Mouse (Mus musculus): ENCODE data around the gene Ano10.

The Ano10 gene

DNA sequence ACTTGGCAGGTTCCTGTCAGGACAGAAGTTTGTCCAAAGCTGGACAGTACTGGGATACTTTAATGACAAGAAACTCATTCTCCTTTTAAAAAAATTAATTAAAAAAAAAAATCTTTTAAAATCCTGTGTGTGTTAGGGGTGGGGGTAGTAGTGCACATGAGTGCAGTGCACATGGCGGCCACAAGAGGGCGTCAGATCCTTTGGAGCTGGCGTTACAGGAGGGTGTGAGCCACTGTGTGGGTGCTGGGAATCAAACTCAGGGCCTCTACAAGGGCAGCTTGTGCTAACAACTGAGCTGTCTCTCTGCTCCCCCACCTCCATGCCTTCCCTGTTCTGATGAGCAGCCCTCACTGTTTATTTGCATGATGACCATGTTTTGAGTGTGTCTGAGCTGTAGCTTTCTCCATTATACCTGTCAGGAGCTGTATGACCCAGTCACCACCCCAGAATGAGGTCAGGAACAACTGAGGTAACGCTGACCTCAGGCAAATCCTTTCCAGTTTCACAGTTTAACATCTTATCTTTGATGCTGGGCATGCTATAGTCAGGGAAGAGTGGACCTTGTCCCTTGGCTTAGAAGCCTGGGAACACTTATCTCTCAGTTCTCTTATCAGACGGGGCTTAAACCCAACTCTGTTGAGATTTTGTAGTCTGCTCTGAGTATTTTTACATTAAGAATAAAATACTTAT lies 137.7 kb downstream of the Ano10 start:
- no peak for DNase-seq (ENCODE audit: low read depth)

- no peak for DNase-seq (ENCODE audit: low read depth)
Observed at GRCm38 (mm10) chr9:122155193-122155592, 139.0 kb downstream of the Ano10 start.

GRCm38 (mm10) chr9:122153436-122153835 lies 140.8 kb downstream of the Ano10 start:
- DNase-seq (ENCODE audit: low read depth), result no peak

DNA sequence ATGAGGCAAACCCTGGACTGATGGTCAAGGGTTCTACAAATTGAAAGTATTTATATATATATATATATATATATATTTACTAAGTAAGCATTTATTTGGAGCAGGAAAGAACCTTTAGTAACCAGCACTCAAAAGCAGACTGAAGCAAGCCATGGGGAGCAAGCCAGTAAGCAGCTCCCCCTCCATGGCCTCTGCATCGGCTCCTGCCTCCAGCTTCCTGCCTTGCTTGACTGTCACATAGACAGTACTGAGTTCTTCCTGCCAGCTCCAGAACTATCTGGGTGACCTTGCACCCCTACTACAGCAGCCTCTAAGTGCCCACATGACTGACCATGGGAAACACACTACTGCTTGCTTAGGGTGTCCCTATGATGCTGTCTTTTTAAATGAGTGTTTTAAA lies 141.7 kb downstream of the Ano10 start:
- no peak for DNase-seq (ENCODE audit: low read depth)

DNA sequence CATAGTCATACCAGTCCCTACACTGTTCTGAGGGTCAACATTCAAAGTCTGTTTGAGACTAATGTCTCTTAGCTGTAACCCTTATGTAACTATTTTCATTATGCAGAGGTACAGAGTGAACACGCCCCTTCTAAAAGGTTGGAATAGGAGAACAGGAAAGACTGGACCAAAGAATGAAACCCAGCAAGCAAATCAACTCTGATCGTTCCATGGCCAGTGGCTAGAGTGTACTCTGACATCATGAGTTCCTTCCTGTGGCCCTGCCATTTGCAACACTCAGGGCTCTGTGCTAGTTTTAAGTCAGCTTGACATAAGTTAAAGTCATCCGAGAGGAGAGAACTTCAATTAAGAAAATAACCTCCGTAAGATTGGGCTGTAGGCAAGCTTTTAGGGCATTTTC lies 142.2 kb downstream of the Ano10 start:
- DNase-seq (ENCODE audit: low read depth), result no peak

DNA sequence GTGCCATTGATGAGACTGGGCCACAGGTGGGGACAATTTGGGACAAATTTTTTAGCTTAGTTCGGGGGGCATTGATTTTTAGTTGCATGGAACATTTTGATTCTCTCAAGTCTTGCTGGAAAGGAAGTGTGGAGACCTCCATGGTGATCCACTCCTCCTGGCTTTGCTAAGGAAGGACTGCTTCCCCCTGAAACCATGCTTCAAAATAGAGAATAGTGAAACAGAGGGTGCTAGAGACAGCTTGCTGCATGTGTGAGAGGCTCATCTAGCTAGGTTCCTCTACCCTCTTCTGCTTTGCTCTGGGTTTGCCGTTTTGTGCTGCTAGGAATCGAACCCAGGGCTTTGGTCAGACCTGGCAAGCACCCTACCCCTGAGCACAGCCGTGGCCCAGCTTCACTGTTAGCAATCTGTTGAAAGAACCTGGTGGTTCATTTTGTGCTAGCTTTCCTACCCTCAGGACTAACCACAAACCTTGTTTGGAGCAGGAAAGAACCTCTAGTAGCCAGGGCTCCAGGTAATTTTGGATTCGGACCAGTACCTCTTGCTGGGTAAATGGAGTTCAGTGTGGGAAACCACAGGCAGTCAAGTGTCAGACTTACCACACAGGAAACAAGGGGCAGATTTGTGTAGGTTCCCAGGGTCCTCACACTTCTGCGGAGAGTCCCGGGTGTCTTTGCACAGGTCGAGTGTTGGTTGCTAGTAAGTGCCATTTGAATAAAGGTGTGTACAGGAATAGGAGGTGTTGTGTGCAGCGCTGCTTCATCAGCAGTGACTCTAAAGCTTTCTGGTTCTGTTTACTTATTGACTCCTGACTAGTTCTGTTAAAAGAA lies 144.0 kb downstream of the Ano10 start:
- no peak for DNase-seq (ENCODE audit: low read depth)

GRCm38 (mm10) chr9:122148356-122148755 lies 145.9 kb downstream of the Ano10 start:
- DNase-seq (ENCODE audit: low read depth), result no peak

GRCm38 (mm10) chr9:122146124-122146870 lies 147.9 kb downstream of the Ano10 start:
- DNase-seq (ENCODE audit: low read depth), result no peak

DNA sequence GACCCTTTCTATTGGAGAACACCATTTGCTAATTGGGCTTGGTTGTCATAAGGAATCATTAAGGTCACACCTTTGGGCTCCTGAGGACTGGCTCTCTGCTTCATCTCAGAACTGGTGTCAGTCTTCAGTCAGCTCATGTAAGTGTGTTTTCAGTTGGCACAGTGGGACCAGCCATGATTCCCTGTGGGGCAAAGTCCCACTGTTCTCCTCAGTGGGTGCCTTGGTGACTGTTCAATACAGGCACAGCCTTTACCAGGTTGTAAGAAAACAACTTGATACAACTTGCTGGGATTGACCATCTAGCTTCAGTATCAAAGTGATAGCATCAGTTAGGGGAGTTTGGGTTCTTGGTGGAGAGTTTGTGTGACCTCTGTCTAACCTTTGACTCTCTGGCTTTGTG lies 148.5 kb downstream of the Ano10 start:
- DNase-seq (ENCODE audit: low read depth), result no peak

- no peak for DNase-seq (ENCODE audit: low read depth)
Observed at GRCm38 (mm10) chr9:122144776-122145175, 149.4 kb downstream of the Ano10 start.

DNA sequence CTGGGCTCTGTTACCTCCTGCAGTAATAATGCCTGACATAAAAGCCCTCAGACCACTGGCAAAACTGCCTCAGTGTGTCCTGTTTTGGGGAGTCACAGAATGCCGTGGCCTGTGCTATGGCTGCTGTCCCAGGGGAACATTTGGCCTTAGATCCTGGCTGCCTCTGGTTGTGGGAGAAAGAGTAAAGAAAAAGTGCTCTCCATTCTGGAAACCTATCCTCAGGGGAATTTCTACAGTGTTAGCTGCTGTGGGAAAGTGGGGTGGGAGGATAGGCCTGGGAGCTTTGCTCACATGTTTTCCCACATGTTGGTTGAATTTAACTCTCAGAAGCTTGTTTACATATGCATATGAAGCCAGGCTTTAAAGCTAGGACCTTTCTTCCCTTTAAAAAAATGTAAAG lies 151.0 kb downstream of the Ano10 start:
- no peak for DNase-seq (ENCODE audit: low read depth)

GRCm38 (mm10) chr9:122139236-122139635 lies 155.0 kb downstream of the Ano10 start:
- DNase-seq (ENCODE audit: low read depth), result no peak

GRCm38 (mm10) chr9:122138371-122139029 lies 155.7 kb downstream of the Ano10 start:
- peak; percentile 8 for DNase-seq (ENCODE audit: low read depth)

GRCm38 (mm10) chr9:122137960-122138359 lies 156.3 kb downstream of the Ano10 start:
- DNase-seq (ENCODE audit: low read depth), result no peak

DNA sequence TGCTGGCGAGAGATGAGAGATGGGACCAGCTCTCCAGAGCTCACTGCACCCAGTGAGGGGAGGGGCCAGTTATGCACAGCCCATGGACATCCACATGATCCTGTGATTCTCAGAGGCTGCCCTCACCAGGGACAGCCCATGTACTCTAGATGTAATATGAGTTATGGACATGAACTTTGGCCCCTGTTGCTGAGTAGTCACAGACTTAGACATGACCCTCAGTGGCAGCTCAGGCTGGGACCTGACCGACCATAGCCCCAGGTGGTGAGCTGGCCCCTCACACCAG lies 158.4 kb downstream of the Ano10 start:
- no peak for DNase-seq (ENCODE audit: low read depth)

- DNase-seq (ENCODE audit: low read depth), result no peak
Observed at GRCm38 (mm10) chr9:122135095-122135884, 158.9 kb downstream of the Ano10 start.

DNA sequence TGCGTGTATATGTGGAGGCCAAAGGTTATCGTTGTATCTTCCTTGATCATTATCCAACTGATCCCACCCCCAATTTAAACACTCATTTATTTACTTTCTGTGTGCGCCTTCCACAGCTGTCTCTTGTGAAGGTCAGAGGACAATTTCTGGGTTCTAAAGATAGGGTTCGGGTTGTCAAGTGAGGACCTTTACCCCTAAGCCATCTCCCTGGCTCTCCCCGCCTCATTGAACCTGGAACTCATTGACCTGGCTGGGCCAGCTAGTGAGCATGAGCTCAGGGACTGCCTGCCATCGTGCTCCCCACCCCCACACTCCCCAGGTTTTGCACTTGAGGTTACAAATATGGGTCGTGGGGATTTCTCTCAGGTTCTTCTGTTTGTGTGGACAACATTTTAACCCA lies 162.1 kb downstream of the Ano10 start:
- no peak for DNase-seq (ENCODE audit: low read depth)

DNA sequence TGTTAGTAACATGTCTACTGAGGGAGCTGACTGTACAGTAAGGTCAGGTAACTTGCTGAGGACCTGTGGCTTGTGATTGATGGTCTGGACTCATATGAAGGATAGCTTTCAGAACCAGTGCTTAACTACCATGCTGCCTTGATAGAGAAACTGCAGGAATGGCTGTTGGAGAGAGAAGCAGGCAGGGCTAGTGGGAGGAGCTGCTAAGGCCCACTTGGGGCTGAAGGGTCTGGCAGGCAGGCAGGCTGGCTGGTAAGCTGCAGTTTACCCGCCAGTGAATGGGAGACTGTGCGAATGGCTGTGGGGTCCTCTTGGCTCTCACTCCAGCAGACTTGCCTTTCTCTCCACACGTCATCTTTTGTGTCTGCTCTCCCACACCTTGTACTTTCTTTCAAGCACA lies 163.6 kb downstream of the Ano10 start:
- DNase-seq (ENCODE audit: low read depth), result no peak

GRCm38 (mm10) chr9:122128686-122129085 lies 165.5 kb downstream of the Ano10 start:
- no peak for DNase-seq (ENCODE audit: low read depth)

DNA sequence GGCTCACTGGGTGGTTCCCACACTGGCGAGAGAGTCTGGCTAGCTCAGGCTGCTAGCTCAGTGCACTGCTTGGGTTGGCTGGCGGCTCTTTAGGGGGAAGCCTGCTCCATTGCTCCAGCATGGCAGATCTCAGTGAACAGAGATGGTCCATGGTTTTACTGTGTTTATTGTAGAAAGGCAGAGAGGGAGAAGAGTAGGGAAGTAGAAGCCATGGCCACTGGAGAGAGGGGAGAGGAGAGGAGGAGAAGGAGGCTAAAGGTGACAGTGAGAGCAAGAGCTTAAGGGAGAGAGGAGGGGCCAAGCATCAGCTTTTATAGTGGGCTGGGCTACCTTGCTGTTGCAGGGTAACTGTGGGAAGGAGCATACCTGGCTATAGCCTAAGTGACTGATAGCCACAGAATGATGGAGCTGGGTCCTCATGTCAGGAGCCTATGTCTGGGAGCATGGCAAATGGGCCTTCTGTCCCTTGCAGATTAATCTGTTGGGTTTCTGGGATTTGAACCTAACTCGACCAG lies 166.9 kb downstream of the Ano10 start:
- DNase-seq (ENCODE audit: low read depth), result no peak

DNA sequence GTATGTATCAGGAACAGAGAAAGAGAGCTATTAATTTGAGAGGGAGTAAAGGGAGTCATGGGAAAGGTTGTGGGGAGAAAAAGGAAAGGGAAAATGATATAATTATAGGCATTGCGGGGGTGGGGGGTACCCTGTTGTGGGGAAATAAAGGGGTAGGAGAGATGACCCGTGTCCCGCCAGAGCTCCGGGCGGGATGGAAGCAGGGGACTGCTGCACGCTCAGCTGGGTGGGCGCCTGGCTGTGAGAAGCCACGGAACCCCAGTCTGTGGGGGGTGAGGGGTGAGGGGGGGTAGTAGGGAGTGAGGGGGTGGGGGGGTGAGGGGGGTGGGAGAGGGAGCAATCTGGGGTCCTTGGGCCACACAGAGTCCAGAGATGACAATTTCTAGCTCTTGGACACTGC lies 167.4 kb downstream of the Ano10 start:
- no peak for DNase-seq (ENCODE audit: low read depth)

Data from NIH3T3 (cell line).